Mouse (Mus musculus) liver, embryonic 16.5 days (tissue): ENCODE data around the gene Tomm34. TPM values are rescaled to one million over a fixed set of nuclear protein-coding genes. Genes with fewer than 3 reads are reported as not detected.

Source experiments
- ATAC-seq: fragments of 200-750 bp; cut with Nextera tagmentation; 2 replicates; pipeline ENCODE4 v1.8.0; 2017; ENCODE audit warnings: low read depth, mild to moderate bottlenecking, moderate number of reproducible peaks, moderate library complexity
- H3K27ac ChIP-seq: fragments of 300-500 bp; sonication (generic); 2 replicates; pipeline ENCODE4 v1.5.1; 2014; ENCODE audit warnings: mild to moderate bottlenecking, low read length
- H3K27me3 ChIP-seq: fragments of 300-500 bp; sonication (generic); 2 replicates; pipeline ENCODE4 v1.6.1; 2014; ENCODE audit warnings: low read depth, low read length, mixed read lengths; ENCODE audit not compliant: control insufficient read depth, insufficient read depth
- H3K36me3 ChIP-seq: fragments of 300-500 bp; sonication (generic); 2 replicates; pipeline ENCODE4 v1.6.1; 2014; ENCODE audit warnings: mild to moderate bottlenecking; ENCODE audit not compliant: control insufficient read depth, insufficient read depth
- H3K4me1 ChIP-seq: fragments of 300-500 bp; sonication (generic); 2 replicates; pipeline ENCODE4 v1.6.1; 2014; ENCODE audit warnings: low read depth, low read length, mixed read lengths; ENCODE audit not compliant: control insufficient read depth
- H3K4me2 ChIP-seq: fragments of 300-500 bp; sonication (generic); 2 replicates; pipeline ENCODE4 v1.6.1; 2014; ENCODE audit warnings: low read depth, low read length, mixed read lengths
- H3K4me3 ChIP-seq: fragments of 300-500 bp; sonication (generic); 2 replicates; pipeline ENCODE4 v1.5.1; 2014; ENCODE audit warnings: low read depth, mild to moderate bottlenecking, low read length
- H3K9ac ChIP-seq: fragments of 300-500 bp; sonication (generic); 2 replicates; pipeline ENCODE4 v1.6.1; 2014; ENCODE audit warnings: low read depth, low read length
- H3K9me3 ChIP-seq: fragments of 300-500 bp; sonication (generic); replicated peaks from 2 replicates; pipeline ENCODE4 v1.6.1; 2016; ENCODE audit warnings: low read length; ENCODE audit not compliant: control insufficient read depth
- WGBS: fragments of 180-500 bp; shearing (Covaris S2); extraction: QIAGEN DNeasy Blood & Tissue Kit; methylation state at CpG from one replicate; pipeline ENCODE4 v1.1.7; 2014; ENCODE audit not compliant: insufficient replicate concordance; 5-methylcytosine and 5-hydroxymethylcytosine counted together
- polyA plus RNA-seq: library from polyadenylated mRNA; unstranded; fragments of >200 nt; fragmentation: Nextera tagmentation; extraction: Ambion mirVana; gene quantifications from 2 replicates; pipeline ENCODE4 v1.2.1, GENCODE M21; 2015

Gene Tomm34
- polyA plus RNA-seq, 1 experiment from 2014 or later, result 16.9 TPM

GRCm38 (mm10) chr2:164103501-164103900 is 32.5 kb upstream of the Tomm34 start:
- no peak overlapping the region for H3K4me2 ChIP-seq
- 34% methylated on average over 4 of the region's 4 CpGs for WGBS
- no peak for ATAC-seq
- H3K9me3 ChIP-seq, result no peaks in the 10 kb centered on the region
- no peak overlapping the region for H3K4me3 ChIP-seq
- H3K36me3 ChIP-seq, result peaks cover 16% of the 10 kb centered on the region
- no peak overlapping the region for H3K27ac ChIP-seq
- H3K4me1 ChIP-seq, result no peaks in the 10 kb centered on the region
- no peaks in the 10 kb centered on the region for H3K27me3 ChIP-seq
- no peak overlapping the region for H3K9ac ChIP-seq

- no peak overlapping the region for H3K4me2 ChIP-seq
- H3K36me3 ChIP-seq, result peaks cover 21% of the 10 kb centered on the region
- no peaks in the 10 kb centered on the region for H3K9me3 ChIP-seq
- H3K27ac ChIP-seq, result no peak overlapping the region
- H3K27me3 ChIP-seq, result no peaks in the 10 kb centered on the region
- no peak for ATAC-seq
- H3K9ac ChIP-seq, result no peak overlapping the region
- WGBS, result 76% methylated on average over 3 of the region's 3 CpGs
- H3K4me1 ChIP-seq, result no peaks in the 10 kb centered on the region
- H3K4me3 ChIP-seq, result no peak overlapping the region
Observed at GRCm38 (mm10) chr2:164102366-164102765, 31.4 kb upstream of the Tomm34 start.

- Histone ChIP-seq H3K27ac (no peak overlapping the region), H3K4me1 (no peaks in the 10 kb centered on the region), H3K27me3 (no peaks in the 10 kb centered on the region), H3K4me3 (no peak overlapping the region), H3K9me3 (no peaks in the 10 kb centered on the region), H3K9ac (no peak overlapping the region), H3K4me2 (no peak overlapping the region), H3K36me3 (peaks cover 21% of the 10 kb centered on the region)
- ATAC-seq, result no peak
- 80% methylated on average over 1 of the region's 1 CpGs for WGBS
Observed at GRCm38 (mm10) chr2:164101936-164102335, 31.0 kb upstream of the Tomm34 start.

- no peak for ATAC-seq
- 84% methylated on average over 11 of the region's 11 CpGs for WGBS
- H3K4me1 ChIP-seq, result no peaks in the 10 kb centered on the region
Observed at GRCm38 (mm10) chr2:164098603-164099250, 27.8 kb upstream of the Tomm34 start.

GRCm38 (mm10) chr2:164094152-164094551 is 23.2 kb upstream of the Tomm34 start:
- Histone ChIP-seq H3K4me2 (no peak overlapping the region), H3K4me1 (no peaks in the 10 kb centered on the region), H3K9me3 (no peaks in the 10 kb centered on the region), H3K36me3 (peaks cover 14% of the 10 kb centered on the region), H3K27ac (no peak overlapping the region), H3K9ac (no peak overlapping the region), H3K27me3 (no peaks in the 10 kb centered on the region), H3K4me3 (no peak overlapping the region)
- 46% methylated on average over 7 of the region's 7 CpGs for WGBS
- no peak for ATAC-seq

More at GRCm38 (mm10) chr2:164098603-164099250, 27.8 kb upstream of the Tomm34 start:
- Histone ChIP-seq H3K9me3 (no peaks in the 10 kb centered on the region), H3K27me3 (no peaks in the 10 kb centered on the region), H3K27ac (no peak overlapping the region), H3K4me3 (no peak overlapping the region), H3K36me3 (peaks cover 21% of the 10 kb centered on the region), H3K9ac (no peak overlapping the region), H3K4me2 (no peak overlapping the region)

GRCm38 (mm10) chr2:164089508-164089907 is 18.5 kb upstream of the Tomm34 start:
- Histone ChIP-seq H3K36me3 (peaks cover 12% of the 10 kb centered on the region), H3K27me3 (no peaks in the 10 kb centered on the region), H3K4me2 (no peak overlapping the region), H3K4me3 (no peak overlapping the region), H3K4me1 (no peaks in the 10 kb centered on the region; the same call in 1 of the 2 replicates), H3K27ac (no peak overlapping the region), H3K9ac (no peak overlapping the region), H3K9me3 (no peaks in the 10 kb centered on the region)
- no peak for ATAC-seq
- WGBS, result 77% methylated on average over 4 of the region's 4 CpGs

GRCm38 (mm10) chr2:164087416-164088017 is 16.5 kb upstream of the Tomm34 start:
- no peak overlapping the region for H3K4me2 ChIP-seq
- H3K4me1 ChIP-seq, result no peaks in the 10 kb centered on the region; the same call in 1 of the 2 replicates
- ATAC-seq, result no peak
- H3K4me3 ChIP-seq, result no peak overlapping the region
- 43% methylated on average over 6 of the region's 6 CpGs for WGBS
- H3K9me3 ChIP-seq, result no peaks in the 10 kb centered on the region
- no peak overlapping the region for H3K9ac ChIP-seq
- peaks cover 12% of the 10 kb centered on the region for H3K36me3 ChIP-seq
- H3K27ac ChIP-seq, result no peak overlapping the region
- H3K27me3 ChIP-seq, result no peaks in the 10 kb centered on the region

GRCm38 (mm10) chr2:164084342-164084700 is 13.4 kb upstream of the Tomm34 start:
- no peak overlapping the region; the same call in none of the 2 replicates for H3K27ac ChIP-seq
- no peak overlapping the region for H3K4me3 ChIP-seq
- no peak for ATAC-seq
- H3K9ac ChIP-seq, result no peak overlapping the region
- H3K9me3 ChIP-seq, result no peaks in the 10 kb centered on the region
- H3K4me1 ChIP-seq, result peaks cover 2% of the 10 kb centered on the region; the same call in 1 of the 2 replicates
- peaks cover 25% of the 10 kb centered on the region for H3K36me3 ChIP-seq
- H3K27me3 ChIP-seq, result no peaks in the 10 kb centered on the region
- 33% methylated on average over 7 of the region's 7 CpGs for WGBS
- peak overlapping the region; percentile 10; the same call in 1 of the 2 replicates for H3K4me2 ChIP-seq

GRCm38 (mm10) chr2:164083609-164084341 is 12.8 kb upstream of the Tomm34 start:
- peak; percentile 53; the same call in 1 of the 2 replicates for ATAC-seq

More at GRCm38 (mm10) chr2:164083609-164084341, 12.8 kb upstream of the Tomm34 start:
- Histone ChIP-seq H3K36me3 (peaks cover 21% of the 10 kb centered on the region), H3K27me3 (no peaks in the 10 kb centered on the region), H3K4me1 (peaks cover 2% of the 10 kb centered on the region; the same call in 1 of the 2 replicates), H3K27ac (peak overlapping the region; percentile 22), H3K4me3 (no peak overlapping the region), H3K9ac (no peak overlapping the region), H3K9me3 (no peaks in the 10 kb centered on the region), H3K4me2 (peak overlapping the region; percentile 10; the same call in 1 of the 2 replicates)
- 31% methylated on average over 19 of the region's 19 CpGs for WGBS
